Comparison of ENCODE assay signal across 21 mouse cellular contexts in the genomic region with DNA sequence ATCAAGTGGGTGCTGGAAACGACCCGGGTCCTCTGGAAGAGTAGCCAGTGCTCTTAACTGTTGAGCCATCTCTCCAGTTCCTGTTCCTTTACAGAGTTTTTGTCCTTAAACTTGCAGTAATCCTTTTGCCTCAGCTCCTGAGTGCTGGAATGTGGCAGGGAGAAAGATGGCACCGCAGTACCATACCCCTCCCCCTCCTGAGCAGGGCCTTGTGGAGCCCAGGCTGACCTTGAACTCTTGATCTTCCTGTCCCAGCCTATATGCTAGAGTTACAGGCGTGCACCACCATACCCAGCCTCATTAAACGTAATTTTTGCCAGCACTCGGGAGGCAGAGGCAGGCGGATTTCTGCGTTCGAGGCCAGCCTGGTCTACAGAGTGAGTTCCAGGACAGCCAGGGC. TPM values are rescaled to one million over a fixed set of nuclear protein-coding genes. Genes with fewer than 3 reads are reported as not detected.
A peak's percentile ranks its signal among the peaks of the same experiment; 100 is the strongest.
DNase-seq lines count a peak whose midpoint lies in the region; ATAC-seq lines count a peak whose summit lies in the region.
"Had no signal": no experiment of that assay in that cellular context is flagged by ENCODE, and none has a peak within 500 bp of the region (broad histone marks: within the 10 kb centered on the region; RNA-seq: fewer than 3 reads in every experiment).

No protein-coding gene starts in this region.

- H3K4me2 ChIP-seq in hindbrain, embryonic 13.5 days, result no peak overlapping the region
- H3K4me2 ChIP-seq in hindbrain, embryonic 16.5 days (ENCODE audit: low read length), result no peak overlapping the region
- H3K4me2 ChIP-seq in forebrain, embryonic 11.5 days (ENCODE audit: low read depth, low read length, severe bottlenecking), result no peak overlapping the region
- H3K4me2 ChIP-seq in liver, embryonic 12.5 days, result no peak overlapping the region
- H3K4me2 ChIP-seq: heart, embryonic 11.5 days; liver, embryonic 11.5 days; midbrain, embryonic 11.5 days had no signal

- no peaks in the 10 kb centered on the region for H3K9me3 ChIP-seq in hindbrain, embryonic 13.5 days
- no peaks in the 10 kb centered on the region for H3K9me3 ChIP-seq in hindbrain, embryonic 16.5 days (ENCODE audit: control insufficient read depth, low read length)
- H3K9me3 ChIP-seq in forebrain, embryonic 11.5 days (ENCODE audit: control insufficient read depth, low read length), result no peaks in the 10 kb centered on the region
- H3K9me3 ChIP-seq in limb, embryonic 10.5 days (replicated peaks), result no peaks in the 10 kb centered on the region
- H3K9me3 ChIP-seq in liver, embryonic 12.5 days (replicated peaks), result no peaks in the 10 kb centered on the region
- H3K9me3 ChIP-seq: hindbrain, embryonic 10.5 days had no signal

- H3K9ac ChIP-seq in hindbrain, embryonic 13.5 days, result no peak overlapping the region
- H3K9ac ChIP-seq in hindbrain, embryonic 16.5 days (ENCODE audit: low read depth, low read length), result no peak overlapping the region
- no peak overlapping the region for H3K9ac ChIP-seq in forebrain, embryonic 11.5 days (ENCODE audit: low read length)
- H3K9ac ChIP-seq in liver, embryonic 12.5 days, result no peak overlapping the region

- intact Hi-C loops in left cerebral cortex, postnatal 4 days (cut with DNase I), result no loop called here

- no peaks in the 10 kb centered on the region for H3K36me3 ChIP-seq in hindbrain, embryonic 13.5 days
- no peaks in the 10 kb centered on the region for H3K36me3 ChIP-seq in hindbrain, embryonic 16.5 days (ENCODE audit: control insufficient read depth, insufficient read depth, low read length)
- no peaks in the 10 kb centered on the region for H3K36me3 ChIP-seq in forebrain, embryonic 11.5 days (ENCODE audit: control insufficient read depth, insufficient read depth, low read length)
- peaks cover 3% of the 10 kb centered on the region; the same call in 1 of the 2 replicates for H3K36me3 ChIP-seq in limb, embryonic 10.5 days
- H3K36me3 ChIP-seq in liver, embryonic 12.5 days, result no peaks in the 10 kb centered on the region
- H3K36me3 ChIP-seq: hindbrain, embryonic 10.5 days had no signal

- H3K27ac ChIP-seq in hindbrain, embryonic 13.5 days, result 0 out of 2 replicates have a peak overlapping the region, but pooled peaks have one; percentile 23
- no peak overlapping the region for H3K27ac ChIP-seq in hindbrain, embryonic 16.5 days (ENCODE audit: low read depth, low read length)
- no peak overlapping the region for H3K27ac ChIP-seq in forebrain, embryonic 11.5 days (ENCODE audit: low read depth, low read length)
- H3K27ac ChIP-seq in limb, embryonic 10.5 days, result peak overlapping the region; percentile 72
- H3K27ac ChIP-seq in liver, embryonic 12.5 days, result no peak overlapping the region
- H3K27ac ChIP-seq: hindbrain, embryonic 10.5 days; kidney, postnatal 0 days; left cerebral cortex, adult 2 months; stomach, postnatal 0 days had no signal

- no peak for ATAC-seq in hindbrain, embryonic 13.5 days (ENCODE audit: low FRiP score)
- no peak for ATAC-seq in hindbrain, embryonic 16.5 days
- ATAC-seq in forebrain, embryonic 11.5 days (replicated peaks; ENCODE audit: low FRiP score), result peak; percentile 24; the same call in 1 of the 2 replicates
- ATAC-seq in liver, embryonic 12.5 days, result no peak

- DNase-seq in ZHBTc4 (ENCODE audit: low read depth, low spot score), result peak; percentile 43
- DNase-seq in forebrain, embryonic 11.5 days (ENCODE audit: low spot score), result no peak
- DNase-seq in limb, embryonic 10.5 days (ENCODE audit: low spot score), result no peak
- no peak for DNase-seq in lung, postnatal 10 days
- no peak for DNase-seq in left cerebral cortex, postnatal 4 days
- DNase-seq: adrenal gland, adult 2 months; cerebellum, adult 18-20 months; lung, adult 18-20 months; lung, postnatal 14 days; thymus, adult 2 months had no signal

- H3K27me3 ChIP-seq in hindbrain, embryonic 13.5 days, result no peaks in the 10 kb centered on the region
- H3K27me3 ChIP-seq in hindbrain, embryonic 16.5 days (replicated peaks; ENCODE audit: control insufficient read depth, insufficient read depth, low read length), result no peaks in the 10 kb centered on the region
- no peaks in the 10 kb centered on the region for H3K27me3 ChIP-seq in forebrain, embryonic 11.5 days (ENCODE audit: control insufficient read depth, insufficient read depth, low read length)
- no peaks in the 10 kb centered on the region for H3K27me3 ChIP-seq in limb, embryonic 10.5 days (ENCODE audit: low read depth, poor library complexity, severe bottlenecking)
- no peaks in the 10 kb centered on the region for H3K27me3 ChIP-seq in liver, embryonic 12.5 days (replicated peaks)
- H3K27me3 ChIP-seq: CH12.LX had no signal

- H3K4me1 ChIP-seq in hindbrain, embryonic 13.5 days (replicated peaks), result peaks cover 7% of the 10 kb centered on the region
- peaks cover 6% of the 10 kb centered on the region; the same call in 1 of the 2 replicates for H3K4me1 ChIP-seq in hindbrain, embryonic 16.5 days (ENCODE audit: control insufficient read depth, insufficient read depth, low read depth, low read length)
- no peaks in the 10 kb centered on the region; the same call in 1 of the 2 replicates for H3K4me1 ChIP-seq in forebrain, embryonic 11.5 days (replicated peaks; ENCODE audit: control insufficient read depth, insufficient read depth, low read length)
- H3K4me1 ChIP-seq in limb, embryonic 10.5 days, result peaks cover 21% of the 10 kb centered on the region
- no peaks in the 10 kb centered on the region; the same call in 1 of the 2 replicates for H3K4me1 ChIP-seq in liver, embryonic 12.5 days

- 85% methylated on average over 9 of the region's 9 CpGs for WGBS in hindbrain, embryonic 13.5 days
- 88% methylated on average over 9 of the region's 9 CpGs for WGBS in hindbrain, embryonic 16.5 days
- WGBS in forebrain, embryonic 11.5 days, result 77% methylated on average over 9 of the region's 9 CpGs
- WGBS in limb, embryonic 10.5 days, result 70% methylated on average over 9 of the region's 9 CpGs
- WGBS in liver, embryonic 12.5 days (ENCODE audit: insufficient replicate concordance), result 78% methylated on average over 9 of the region's 9 CpGs

- H3K4me3 ChIP-seq in hindbrain, embryonic 13.5 days, result no peak overlapping the region
- no peak overlapping the region for H3K4me3 ChIP-seq in hindbrain, embryonic 16.5 days (ENCODE audit: low read length)
- no peak overlapping the region for H3K4me3 ChIP-seq in forebrain, embryonic 11.5 days (ENCODE audit: low read depth, low read length)
- H3K4me3 ChIP-seq in limb, embryonic 10.5 days, result no peak overlapping the region
- no peak overlapping the region for H3K4me3 ChIP-seq in liver, embryonic 12.5 days
- H3K4me3 ChIP-seq: hindbrain, embryonic 10.5 days; left cerebral cortex, adult 2 months had no signal

RNA-seq across cellular contexts. Expression of gene Xrcc2, which starts 38.9 kb away (rescaled TPM):
- 3.5 and 5.0 TPM in 2 replicates for polyA plus RNA-seq in hindbrain, embryonic 13.5 days (2015; fragmentation: Nextera tagmentation; extraction: Ambion mirVana)
- 4.1 and 5.5 TPM in 2 replicates for polyA plus RNA-seq in hindbrain, embryonic 16.5 days (2015; fragmentation: Nextera tagmentation; extraction: Ambion mirVana)
- 14.9 and 19.8 TPM in 2 replicates for polyA plus RNA-seq in forebrain, embryonic 11.5 days (2014; fragmentation: Nextera tagmentation; extraction: Ambion mirVana)
- 19.4 and 19.9 TPM in 2 replicates for polyA plus RNA-seq in limb, embryonic 10.5 days (2016; fragmentation: Nextera tagmentation; extraction: Ambion mirVana)
- total RNA-seq in left cerebral cortex, postnatal 4 days (2021), result 1 to 10 TPM; 5.6 to 7.9 TPM
- polyA plus RNA-seq in liver, embryonic 12.5 days (2016; fragmentation: Nextera tagmentation; extraction: Ambion mirVana), result 8.0 and 8.9 TPM in 2 replicates

Comparison
In these comparisons a context has a peak if more than half of its experiments do, and no peak if none do; other contexts are left out.
1. H3K27ac ChIP-seq: peak in hindbrain, embryonic 13.5 days (single experiment) and limb, embryonic 10.5 days (single experiment); none in hindbrain, embryonic 16.5 days (single experiment), forebrain, embryonic 11.5 days (single experiment) and liver, embryonic 12.5 days (single experiment).